Mouse (Mus musculus): ENCODE data around the gene Col27a1. TPM values are rescaled to one million over a fixed set of nuclear protein-coding genes. Genes with fewer than 3 reads are reported as not detected.

Gene Col27a1
- polyA plus RNA-seq, 1 experiment from 2014 or later, result 25.8 TPM

DNA sequence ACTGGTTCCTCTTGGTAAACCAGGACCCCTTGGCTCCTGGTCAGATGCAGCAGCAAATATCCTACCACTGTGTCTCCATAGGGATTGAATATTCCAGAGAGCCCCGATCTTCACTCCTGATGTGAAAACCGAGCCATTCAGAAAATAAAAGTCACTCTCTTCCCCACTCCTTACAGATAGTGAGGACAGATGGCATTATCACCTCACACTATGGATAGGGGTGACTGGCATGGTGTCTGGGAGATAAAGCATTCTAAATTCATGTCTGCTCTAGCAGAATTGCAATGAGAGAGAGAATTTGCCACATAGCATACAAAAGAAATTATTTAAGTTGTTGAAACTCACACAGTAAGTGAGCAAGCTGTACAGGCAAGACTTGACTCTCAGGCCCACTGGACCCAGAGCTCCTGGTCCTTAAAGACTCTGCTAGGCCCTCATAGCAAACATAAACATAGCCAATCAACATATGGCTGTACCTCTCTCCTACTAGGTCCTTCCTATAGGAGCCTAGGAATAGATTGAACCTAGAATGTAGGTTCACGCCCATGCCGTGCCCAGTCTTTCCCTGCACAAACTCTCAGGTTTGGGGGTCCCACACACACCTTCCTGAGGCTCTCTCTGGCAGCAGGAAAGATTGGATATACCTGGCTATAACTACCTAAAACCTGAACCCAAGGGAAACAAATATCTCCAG is 169.0 kb downstream of the Col27a1 start:
- H3K4me2 ChIP-seq, result no peak overlapping the region
- no peak for TF ChIP-seq CTCF (IDR thresholded peaks at IDR 0.05; ENCODE audit: low read depth)
- no peaks in the 10 kb centered on the region for H3K9me3 ChIP-seq (ENCODE audit: low read depth, low read length)
- no peaks in the 10 kb centered on the region for H3K4me1 ChIP-seq (ENCODE audit: insufficient read depth)
- H3K4me3 ChIP-seq (ENCODE audit: low read depth, low read length), result no peak overlapping the region
- H3K36me3 ChIP-seq (ENCODE audit: insufficient read depth), result peaks cover 88% of the 10 kb centered on the region
- no peak overlapping the region for H3K9ac ChIP-seq
- 92% methylated on average over 4 of the region's 4 CpGs for WGBS
- H3K27me3 ChIP-seq (ENCODE audit: insufficient read depth, low read length), result no peaks in the 10 kb centered on the region
- H3K27ac ChIP-seq (ENCODE audit: low read depth), result no peak overlapping the region
- no peak for ATAC-seq (ENCODE audit: insufficient read depth)
- DNase-seq, result no peak

- no peak overlapping the region for H3K4me3 ChIP-seq (ENCODE audit: low read depth, low read length)
- 84% methylated on average over 12 of the region's 12 CpGs for WGBS
- no peaks in the 10 kb centered on the region for H3K4me1 ChIP-seq (ENCODE audit: insufficient read depth)
- H3K9me3 ChIP-seq (ENCODE audit: low read depth, low read length), result no peaks in the 10 kb centered on the region
- no peak overlapping the region for H3K9ac ChIP-seq
- H3K36me3 ChIP-seq (ENCODE audit: insufficient read depth), result peaks cover 87% of the 10 kb centered on the region
- no peaks in the 10 kb centered on the region for H3K27me3 ChIP-seq (ENCODE audit: insufficient read depth, low read length)
- no peak overlapping the region for H3K4me2 ChIP-seq
- ATAC-seq (ENCODE audit: insufficient read depth), result no peak
- DNase-seq, result no peak
- no peak overlapping the region for H3K27ac ChIP-seq (ENCODE audit: low read depth)
- TF ChIP-seq CTCF (IDR thresholded peaks at IDR 0.05; ENCODE audit: low read depth), result no peak
Measured at GRCm38 (mm10) chr4:63383474-63383873, 169.7 kb downstream of the Col27a1 start.

GRCm38 (mm10) chr4:63384262-63384661 is 170.5 kb downstream of the Col27a1 start:
- H3K27ac ChIP-seq (ENCODE audit: low read depth), result no peak overlapping the region
- H3K4me1 ChIP-seq (ENCODE audit: insufficient read depth), result no peaks in the 10 kb centered on the region
- peaks cover 82% of the 10 kb centered on the region for H3K36me3 ChIP-seq (ENCODE audit: insufficient read depth)
- H3K4me3 ChIP-seq (ENCODE audit: low read depth, low read length), result no peak overlapping the region
- no peak overlapping the region for H3K9ac ChIP-seq
- TF ChIP-seq CTCF (IDR thresholded peaks at IDR 0.05; ENCODE audit: low read depth), result no peak
- ATAC-seq (ENCODE audit: insufficient read depth) (no peak), DNase-seq (no peak)
- no peaks in the 10 kb centered on the region for H3K27me3 ChIP-seq (ENCODE audit: insufficient read depth, low read length)
- no peak overlapping the region for H3K4me2 ChIP-seq
- H3K9me3 ChIP-seq (ENCODE audit: low read depth, low read length), result no peaks in the 10 kb centered on the region
- 86% methylated on average over 4 of the region's 4 CpGs for WGBS

MicroRNAs encoded within 50 kb of the gene (microRNA counts, 519-probe panel; counts per million panel counts)
- 2,932 counts per million, percentile 55 among the panel's probes with 10 or more counts for microRNA mmu-miR-455

Small RNAs within 50 kb of the gene (microRNA-seq; reads per million reads assigned to microRNA genes)
- 5,033 reads per million, percentile 88 among the genes with 10 or more reads in this experiment for gene Mir455 (ENCODE audit: borderline number of aligned reads)

Other genes with a start within 250 kb of the Col27a1 start
- 24.5 and 27.1 TPM in 2 replicates for gene Zfp618, start 248.4 kb upstream of the Col27a1 start, polyA plus RNA-seq (2014; fragmentation: Nextera tagmentation; extraction: Ambion mirVana)
- 0.47 TPM in 1 of 2 replicates, not detected in the other for gene Ambp, start 59.2 kb upstream of the Col27a1 start, polyA plus RNA-seq (2014; fragmentation: Nextera tagmentation; extraction: Ambion mirVana)
- gene Kif12, start 41.9 kb upstream of the Col27a1 start, polyA plus RNA-seq (2014; fragmentation: Nextera tagmentation; extraction: Ambion mirVana), result 8.9 and 11.8 TPM in 2 replicates
- gene Orm1, start 130.6 kb downstream of the Col27a1 start, polyA plus RNA-seq (2014; fragmentation: Nextera tagmentation; extraction: Ambion mirVana), result not detected in 2 replicates
- not detected in 2 replicates for gene Orm3, start 142.2 kb downstream of the Col27a1 start, polyA plus RNA-seq (2014; fragmentation: Nextera tagmentation; extraction: Ambion mirVana)
- gene Orm2, start 148.4 kb downstream of the Col27a1 start, polyA plus RNA-seq (2014; fragmentation: Nextera tagmentation; extraction: Ambion mirVana), result not detected in 2 replicates
- 11.2 and 12.6 TPM in 2 replicates for gene Akna, start 189.3 kb downstream of the Col27a1 start, polyA plus RNA-seq (2014; fragmentation: Nextera tagmentation; extraction: Ambion mirVana)